Mouse (Mus musculus) midbrain, postnatal 0 days (tissue): ENCODE measurements around the gene Zwint. TPM values are rescaled to one million over a fixed set of nuclear protein-coding genes. Genes with fewer than 3 reads are reported as not detected.

Experiments
- ATAC-seq: fragments of 200-750 bp; cut with Nextera tagmentation; 2 replicates; pipeline ENCODE4 v1.8.0; 2017; ENCODE audit warnings: moderate number of reproducible peaks, mild to moderate bottlenecking, moderate TSS enrichment, moderate library complexity; ENCODE audit not compliant: low FRiP score
- DNase-seq: peaks from one replicate; pipeline ENCODE4 v3.0.0-alpha.2; 2015; ENCODE audit warnings: low spot score
- H3K27ac ChIP-seq: fragments of 300-500 bp; sonication (generic); 2 replicates; pipeline ENCODE4 v1.5.1; 2014; ENCODE audit warnings: low read depth, mild to moderate bottlenecking, low read length, mixed read lengths
- H3K27me3 ChIP-seq: fragments of 300-500 bp; sonication (generic); 2 replicates; pipeline ENCODE4 v1.6.1; 2014; ENCODE audit warnings: low read length, control low read depth, mixed read lengths; ENCODE audit not compliant: insufficient read depth
- H3K36me3 ChIP-seq: fragments of 300-500 bp; sonication (generic); 2 replicates; pipeline ENCODE4 v1.6.1; 2014; ENCODE audit warnings: low read length, control low read depth, mixed read lengths; ENCODE audit not compliant: insufficient read depth
- H3K4me1 ChIP-seq: fragments of 300-500 bp; sonication (generic); 2 replicates; pipeline ENCODE4 v1.6.1; 2014; ENCODE audit warnings: mild to moderate bottlenecking, control low read depth, antibody characterized with exemption, low read length, mixed read lengths; ENCODE audit not compliant: insufficient read depth
- H3K4me2 ChIP-seq: fragments of 300-500 bp; sonication (generic); 2 replicates; pipeline ENCODE4 v1.6.1; 2014; ENCODE audit warnings: low read depth, mild to moderate bottlenecking, low read length, mixed read lengths; ENCODE audit not compliant: poor library complexity, severe bottlenecking
- H3K4me3 ChIP-seq: fragments of 300-500 bp; sonication (generic); 2 replicates; pipeline ENCODE4 v1.5.1; 2014; ENCODE audit warnings: low read depth, mild to moderate bottlenecking, low read length, moderate library complexity
- H3K9ac ChIP-seq: fragments of 300-500 bp; sonication (generic); replicated peaks from 2 replicates; pipeline ENCODE4 v1.6.1; 2014; ENCODE audit warnings: mild to moderate bottlenecking, low read length, moderate library complexity, mixed read lengths; ENCODE audit not compliant: poor library complexity, severe bottlenecking
- H3K9me3 ChIP-seq: fragments of 300-500 bp; sonication (generic); 2 replicates; pipeline ENCODE4 v1.6.1; 2016; ENCODE audit warnings: low read length, control low read depth
- CTCF ChIP-seq: IDR thresholded peaks from 2 replicates; pipeline ENCODE4 v1.5.1; 2016; ENCODE audit warnings: antibody characterized with exemption, mild to moderate bottlenecking
- WGBS: fragments of 180-500 bp; shearing (Covaris S2); extraction: QIAGEN DNeasy Blood & Tissue Kit; methylation state at CpG from one replicate; pipeline ENCODE4 v1.1.7; 2014; 5-methylcytosine and 5-hydroxymethylcytosine counted together
- polyA plus RNA-seq: library from polyadenylated mRNA; unstranded; fragments of >200 nt; fragmentation: Nextera tagmentation; extraction: Ambion mirVana; gene quantifications from 2 replicates; pipeline ENCODE4 v1.2.1, GENCODE M21; 2015
- total RNA-seq: library from RNA; depleted of rRNA; stranded (reverse); fragments of >200 nt; gene quantifications from 2 replicates; pipeline ENCODE4 v1.2.3, GENCODE M21; 2014; rRNA removed

Zwint gene
- total RNA-seq: 937 and 951 TPM in 2 replicates
- polyA plus RNA-seq: 1,277 and 1,350 TPM in 2 replicates

- peak within 1 kb of the TSS; percentile 68 for H3K4me2 ChIP-seq
- H3K9me3 ChIP-seq: no peaks in the 10 kb centered on the region
- no peak for TF ChIP-seq CTCF
- DNase-seq (peak; percentile 99), ATAC-seq (peak; percentile 99)
- WGBS: 2% methylated on average over 36 of the region's 36 CpGs
- H3K4me1 ChIP-seq: peaks cover 10% of the 10 kb centered on the region; the same call in 1 of the 2 replicates
- no peaks in the 10 kb centered on the region for H3K27me3 ChIP-seq
- peak within 1 kb of the TSS; percentile 98 for H3K27ac ChIP-seq
- peaks cover 18% of the 10 kb centered on the region for H3K36me3 ChIP-seq
- H3K9ac ChIP-seq: peak within 1 kb of the TSS; percentile 90
- peak within 1 kb of the TSS; percentile 66 for H3K4me3 ChIP-seq
Observed at GRCm38 (mm10) chr10:72654270-72655016, at the start of gene Zwint. Gene Zwint, plus strand, starts transcription at chr10:72654845.

- Histone ChIP-seq H3K4me2 (no peak overlapping the region), H3K27me3 (no peaks in the 10 kb centered on the region), H3K4me1 (no peaks in the 10 kb centered on the region), H3K36me3 (no peaks in the 10 kb centered on the region), H3K9me3 (no peaks in the 10 kb centered on the region), H3K4me3 (no peak overlapping the region), H3K9ac (no peak overlapping the region), H3K27ac (no peak overlapping the region)
- no peak for ATAC-seq
- WGBS: 79% methylated on average over 5 of the region's 5 CpGs
- no peak for TF ChIP-seq CTCF
- no peak for DNase-seq
Observed at GRCm38 (mm10) chr10:72613125-72613915, 41.3 kb upstream of the Zwint start.

GRCm38 (mm10) chr10:72616153-72616552 is 38.5 kb upstream of the Zwint start:
- H3K27me3 ChIP-seq: no peaks in the 10 kb centered on the region
- H3K9me3 ChIP-seq: no peaks in the 10 kb centered on the region
- WGBS: 86% methylated on average over 2 of the region's 2 CpGs
- no peak overlapping the region for H3K4me3 ChIP-seq
- no peak for TF ChIP-seq CTCF
- no peak overlapping the region for H3K9ac ChIP-seq
- no peak overlapping the region for H3K4me2 ChIP-seq
- no peak for ATAC-seq
- no peaks in the 10 kb centered on the region for H3K4me1 ChIP-seq
- no peak for DNase-seq
- H3K27ac ChIP-seq: no peak overlapping the region
- no peaks in the 10 kb centered on the region for H3K36me3 ChIP-seq

- Histone ChIP-seq H3K4me3 (no peak overlapping the region), H3K4me2 (no peak overlapping the region), H3K27ac (no peak overlapping the region), H3K4me1 (no peaks in the 10 kb centered on the region), H3K36me3 (no peaks in the 10 kb centered on the region), H3K27me3 (no peaks in the 10 kb centered on the region), H3K9me3 (no peaks in the 10 kb centered on the region), H3K9ac (no peak overlapping the region)
- TF ChIP-seq CTCF: no peak
- DNase-seq: no peak
- WGBS: 70% methylated on average over 2 of the region's 2 CpGs
- ATAC-seq: no peak
Observed at GRCm38 (mm10) chr10:72620527-72620926, 34.1 kb upstream of the Zwint start.

GRCm38 (mm10) chr10:72623561-72623960 is 31.1 kb upstream of the Zwint start:
- Histone ChIP-seq H3K27me3 (no peaks in the 10 kb centered on the region), H3K27ac (no peak overlapping the region), H3K36me3 (no peaks in the 10 kb centered on the region), H3K9me3 (no peaks in the 10 kb centered on the region), H3K4me1 (no peaks in the 10 kb centered on the region), H3K9ac (no peak overlapping the region), H3K4me2 (no peak overlapping the region), H3K4me3 (no peak overlapping the region)
- DNase-seq (peak; percentile 49), ATAC-seq (no peak)
- TF ChIP-seq CTCF: no peak
- WGBS: 66% methylated on average over 8 of the region's 8 CpGs

GRCm38 (mm10) chr10:72634125-72634524 is 20.5 kb upstream of the Zwint start:
- no peak for DNase-seq
- Histone ChIP-seq H3K9ac (no peak overlapping the region), H3K9me3 (no peaks in the 10 kb centered on the region), H3K4me2 (no peak overlapping the region), H3K36me3 (no peaks in the 10 kb centered on the region), H3K27ac (no peak overlapping the region), H3K4me3 (no peak overlapping the region), H3K4me1 (no peaks in the 10 kb centered on the region), H3K27me3 (no peaks in the 10 kb centered on the region)
- no peak for TF ChIP-seq CTCF
- WGBS: 81% methylated on average over 5 of the region's 5 CpGs
- ATAC-seq: no peak
